Mouse (Mus musculus) R1 (cell line): ENCODE data around the gene Gm42878.

Experiments
- DNase-seq: peaks from one replicate; pipeline ENCODE4 v3.0.0-alpha.2; 2018; ENCODE audit warnings: low read depth, low spot score

Gm42878 gene

GRCm38 (mm10) chr5:121500719-121501118 lies 44.6 kb downstream of the Gm42878 start:
- DNase-seq: no peak

GRCm38 (mm10) chr5:121493305-121493704 lies 52.0 kb downstream of the Gm42878 start:
- no peak for DNase-seq

GRCm38 (mm10) chr5:121484801-121485200 lies 60.5 kb downstream of the Gm42878 start:
- no peak for DNase-seq

- DNase-seq: peak; percentile 68
Observed at GRCm38 (mm10) chr5:121477680-121478079, 67.6 kb downstream of the Gm42878 start.

- DNase-seq: no peak
Observed at GRCm38 (mm10) chr5:121476040-121476439, 69.2 kb downstream of the Gm42878 start.

GRCm38 (mm10) chr5:121474610-121475009 lies 70.7 kb downstream of the Gm42878 start:
- no peak for DNase-seq

GRCm38 (mm10) chr5:121472411-121472810 lies 72.9 kb downstream of the Gm42878 start:
- DNase-seq: peak; percentile 77

GRCm38 (mm10) chr5:121469566-121469965 lies 75.7 kb downstream of the Gm42878 start:
- no peak for DNase-seq
